17 mouse cellular contexts compared by ENCODE assay signal in the genomic region with DNA sequence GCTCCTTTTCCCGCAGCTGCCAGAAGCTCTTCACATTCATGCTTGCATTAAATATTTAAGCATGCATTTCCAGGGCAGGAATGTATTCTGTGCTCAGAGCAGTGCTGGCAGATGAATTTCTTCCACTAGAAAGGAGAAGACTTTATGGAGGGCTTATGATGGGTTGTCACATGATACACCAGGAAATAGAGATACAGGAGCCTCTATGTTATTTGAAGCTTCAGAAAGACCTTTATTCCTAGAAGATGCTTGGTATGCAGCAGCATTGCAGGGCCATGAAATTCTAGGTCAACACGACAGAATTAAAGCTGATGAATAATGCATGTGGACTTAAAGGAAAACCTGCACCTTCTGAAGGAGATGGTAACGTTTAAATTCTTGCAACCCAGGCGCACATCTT.
A peak's percentile ranks its signal among the peaks of the same experiment; 100 is the strongest.
DNase-seq lines count a peak whose midpoint lies in the region; ATAC-seq and TF ChIP-seq lines count a peak whose summit lies in the region.
"Had no signal": no experiment of that assay in that cellular context is flagged by ENCODE, and none has a peak within 500 bp of the region (broad histone marks: within the 10 kb centered on the region; RNA-seq: fewer than 3 reads in every experiment).

No protein-coding gene starts in this region.

- intact Hi-C loops in left cerebral cortex, adult 2 months (cut with DNase I) = no loop called here
- intact Hi-C loops in left cerebral cortex, postnatal 14 days (cut with DNase I) = no loop called here

- H3K27me3 ChIP-seq in forebrain, embryonic 13.5 days = no peaks in the 10 kb centered on the region
- no peaks in the 10 kb centered on the region for H3K27me3 ChIP-seq in forebrain, embryonic 10.5 days (ENCODE audit: poor library complexity, severe bottlenecking)
- no peaks in the 10 kb centered on the region for H3K27me3 ChIP-seq in hindbrain, embryonic 16.5 days (replicated peaks; ENCODE audit: control insufficient read depth, insufficient read depth, low read length)
- H3K27me3 ChIP-seq: CH12.LX; lung, embryonic 15.5 days; megakaryocyte, embryonic 14.5 days; stomach, embryonic 15.5 days had no signal

- H3K36me3 ChIP-seq in forebrain, embryonic 13.5 days (ENCODE audit: poor library complexity, severe bottlenecking) = no peaks in the 10 kb centered on the region
- H3K36me3 ChIP-seq in forebrain, embryonic 10.5 days (replicated peaks) = no peaks in the 10 kb centered on the region
- H3K36me3 ChIP-seq in hindbrain, embryonic 16.5 days (ENCODE audit: control insufficient read depth, insufficient read depth, low read length) = no peaks in the 10 kb centered on the region
- H3K36me3 ChIP-seq: lung, embryonic 15.5 days; stomach, embryonic 15.5 days had no signal

- DNase-seq in forebrain, embryonic 10.5 days (ENCODE audit: extremely low spot score, low spot score) = no peak
- no peak for DNase-seq in left cerebral cortex, adult 2 months (ENCODE audit: extremely low spot score in 1 of 2, low spot score in 2 of 2)
- no peak for DNase-seq in left cerebral cortex, postnatal 14 days (ENCODE audit: low spot score in 2 of 2)
- peak; percentile 34 for DNase-seq in retina, embryonic 14.5 days (ENCODE audit: low spot score)
- no peak for DNase-seq in right cerebral cortex, postnatal 14 days
- DNase-seq in kidney, adult 8-10 months = no peak
- DNase-seq: adrenal gland, postnatal 36 days; heart, postnatal 36 days had no signal

- TF ChIP-seq CTCF in left cerebral cortex, adult 2 months (IDR thresholded peaks at IDR 0.05) = no peak

- H3K9me3 ChIP-seq in forebrain, embryonic 13.5 days (replicated peaks) = no peaks in the 10 kb centered on the region
- H3K9me3 ChIP-seq in forebrain, embryonic 10.5 days = no peaks in the 10 kb centered on the region
- no peaks in the 10 kb centered on the region for H3K9me3 ChIP-seq in hindbrain, embryonic 16.5 days (ENCODE audit: control insufficient read depth, low read length)
- H3K9me3 ChIP-seq: lung, embryonic 15.5 days; megakaryocyte, embryonic 14.5 days; stomach, embryonic 15.5 days had no signal

- no peak overlapping the region for H3K4me3 ChIP-seq in forebrain, embryonic 13.5 days
- no peak overlapping the region for H3K4me3 ChIP-seq in forebrain, embryonic 10.5 days
- no peak overlapping the region for H3K4me3 ChIP-seq in left cerebral cortex, adult 2 months
- H3K4me3 ChIP-seq in hindbrain, embryonic 16.5 days (ENCODE audit: low read length) = no peak overlapping the region
- H3K4me3 ChIP-seq: lung, embryonic 15.5 days; megakaryocyte, embryonic 14.5 days; stomach, embryonic 15.5 days had no signal

- no peak overlapping the region for H3K27ac ChIP-seq in forebrain, embryonic 13.5 days
- H3K27ac ChIP-seq in forebrain, embryonic 10.5 days = no peak overlapping the region
- H3K27ac ChIP-seq in left cerebral cortex, adult 2 months = peak overlapping the region; percentile 76
- no peak overlapping the region; the same call in 1 of the 2 replicates for H3K27ac ChIP-seq in hindbrain, embryonic 16.5 days (ENCODE audit: low read depth, low read length)
- H3K27ac ChIP-seq: lung, embryonic 15.5 days; stomach, embryonic 15.5 days had no signal

- H3K4me2 ChIP-seq in forebrain, embryonic 13.5 days = no peak overlapping the region
- H3K4me2 ChIP-seq in hindbrain, embryonic 16.5 days (ENCODE audit: low read length) = no peak overlapping the region
- H3K4me2 ChIP-seq: heart, embryonic 11.5 days; liver, embryonic 11.5 days; lung, embryonic 15.5 days; stomach, embryonic 15.5 days had no signal

- ATAC-seq in forebrain, embryonic 13.5 days = 0 out of 2 replicates have a peak, but pooled peaks have one; percentile 37
- ATAC-seq in hindbrain, embryonic 16.5 days = peak; percentile 24
- ATAC-seq: intestine, postnatal 0 days had no signal

- peaks cover 10% of the 10 kb centered on the region for H3K4me1 ChIP-seq in forebrain, embryonic 13.5 days
- no peaks in the 10 kb centered on the region for H3K4me1 ChIP-seq in forebrain, embryonic 10.5 days
- peaks cover 12% of the 10 kb centered on the region for H3K4me1 ChIP-seq in hindbrain, embryonic 16.5 days (ENCODE audit: control insufficient read depth, insufficient read depth, low read depth, low read length)
- H3K4me1 ChIP-seq: lung, embryonic 15.5 days; megakaryocyte, embryonic 14.5 days; stomach, embryonic 15.5 days had no signal

- no peak overlapping the region for H3K9ac ChIP-seq in forebrain, embryonic 13.5 days
- H3K9ac ChIP-seq in hindbrain, embryonic 16.5 days (ENCODE audit: low read depth, low read length) = no peak overlapping the region
- H3K9ac ChIP-seq: lung, embryonic 15.5 days; stomach, embryonic 15.5 days had no signal

- 55% methylated on average over 4 of the region's 4 CpGs for WGBS in forebrain, embryonic 13.5 days
- 73% methylated on average over 4 of the region's 4 CpGs for WGBS in forebrain, embryonic 10.5 days
- 27% methylated on average over 4 of the region's 4 CpGs for WGBS in hindbrain, embryonic 16.5 days
